Mouse (Mus musculus) testis, adult 2 months (tissue): ENCODE results near the gene Cmip.

ENCODE experiments used
- CTCF ChIP-seq: fragments of 200-500 bp; IDR thresholded peaks from 2 replicates; pipeline ENCODE4 v1.5.1; 2012; ENCODE audit warnings: low read depth, mild to moderate bottlenecking, inconsistent platforms, low read length, moderate library complexity; ENCODE audit not compliant: control insufficient read depth, insufficient read depth, insufficient replicate concordance
- POLR2A ChIP-seq: fragments of 200-500 bp; IDR thresholded peaks from 2 replicates; pipeline ENCODE4 v1.6.1; 2012; ENCODE audit warnings: low read depth, mild to moderate bottlenecking, inconsistent platforms, low read length, moderate library complexity; ENCODE audit not compliant: control insufficient read depth

DNA sequence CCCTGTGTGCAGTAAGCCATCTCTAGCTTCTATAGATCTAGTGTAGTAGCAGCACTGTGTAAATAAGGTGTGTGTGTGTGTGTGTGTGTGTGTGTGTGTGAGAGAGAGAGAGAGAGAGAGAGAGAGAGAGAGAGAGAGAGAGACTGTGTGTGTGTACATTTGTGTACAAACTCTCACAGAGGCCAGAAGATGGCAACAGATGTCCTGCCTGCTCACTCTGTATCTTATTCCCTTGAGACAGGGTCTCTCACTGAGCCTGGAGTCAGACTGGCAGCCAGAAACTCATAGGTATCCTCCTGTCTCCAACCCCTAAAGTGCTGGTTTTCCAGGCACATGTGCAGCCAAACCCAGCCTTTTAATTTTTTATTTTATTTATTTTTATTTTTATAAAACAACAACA, 221.2 kb downstream of the Cmip start:
- no peak for TF ChIP-seq POLR2A
- no peak for TF ChIP-seq CTCF
